Mouse (Mus musculus) adrenal gland, adult 8-10 months (tissue): ENCODE results near the gene Dpysl5. TPM values are rescaled to one million over a fixed set of nuclear protein-coding genes. Genes with fewer than 3 reads are reported as not detected.

ENCODE experiments used
- DNase-seq: peaks from one replicate; pipeline ENCODE4 v3.0.0; 2022
- total RNA-seq, 4 experiments: library from RNA; stranded (reverse); gene quantifications; 2 replicates each; pipeline ENCODE4 v1.2.4; 2022

Dpysl5 gene
- total RNA-seq, 4 experiments from 2014 or later: 1.5 to 4.0 (median 2.7) TPM

- no peak for DNase-seq
Measured at GRCm38 (mm10) chr5:30765596-30766370, 54.4 kb downstream of the Dpysl5 start.

GRCm38 (mm10) chr5:30768082-30768481 lies 56.7 kb downstream of the Dpysl5 start:
- DNase-seq: no peak

DNA sequence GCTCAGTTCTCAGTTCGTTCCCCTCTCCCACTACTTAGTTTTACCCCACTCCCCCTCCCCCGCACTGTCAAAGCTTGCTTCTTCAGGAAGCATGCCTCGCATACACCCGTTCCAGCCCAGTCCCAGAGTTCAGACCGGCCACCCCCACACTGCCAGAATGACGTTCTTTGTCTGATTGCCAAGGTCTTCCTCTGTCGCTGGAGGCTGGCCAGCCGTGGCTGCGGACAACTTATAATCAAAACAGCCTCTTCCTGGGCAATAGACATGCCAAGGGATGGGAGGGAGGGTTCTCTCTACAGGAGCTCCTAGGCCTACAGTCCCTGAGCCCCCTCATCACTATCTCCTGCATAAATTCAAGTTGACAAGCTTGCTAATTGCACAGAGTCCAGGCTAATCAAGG lies 57.2 kb downstream of the Dpysl5 start:
- DNase-seq: peak; percentile 74

DNA sequence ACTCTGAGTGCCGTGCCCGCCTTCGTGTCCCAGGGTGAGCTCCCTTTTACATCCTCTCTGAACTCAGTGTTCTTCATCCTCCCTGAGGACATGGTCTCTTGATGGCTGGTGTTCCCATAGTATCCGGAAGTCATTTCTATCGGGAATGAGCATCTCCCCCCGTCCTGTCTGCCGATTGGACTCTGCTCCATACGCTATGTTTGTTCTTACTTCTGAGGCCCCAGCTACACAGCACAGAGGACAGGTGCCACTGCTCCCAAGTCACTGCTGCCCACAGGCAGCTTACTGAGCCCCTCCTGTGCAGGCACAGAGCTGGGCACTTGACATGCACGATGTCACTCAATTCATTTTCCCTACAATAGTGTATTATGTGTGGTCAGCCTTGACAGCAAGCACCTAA lies 57.7 kb downstream of the Dpysl5 start:
- DNase-seq: no peak

- DNase-seq: peak; percentile 73
Measured at GRCm38 (mm10) chr5:30774601-30775371, 63.4 kb downstream of the Dpysl5 start.

DNA sequence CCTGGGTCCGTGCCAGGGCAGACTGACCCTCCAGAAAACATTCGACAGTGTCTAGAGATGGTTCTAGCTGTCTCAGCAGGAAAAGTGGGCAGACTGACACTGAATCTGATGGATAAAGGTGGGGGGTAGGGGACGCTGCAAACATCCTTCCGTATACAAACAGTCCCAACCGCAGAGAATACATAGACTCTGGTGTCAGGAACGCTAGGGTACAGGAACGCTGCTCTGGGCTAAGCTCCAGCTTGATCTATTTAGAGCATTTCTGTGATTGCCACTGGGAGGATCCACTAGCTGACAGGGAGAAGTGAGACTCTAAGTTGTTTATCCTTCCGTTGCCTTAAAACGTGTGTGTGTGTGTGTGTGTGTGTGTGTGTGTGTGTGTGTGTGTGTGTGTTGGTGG lies 69.3 kb downstream of the Dpysl5 start:
- no peak for DNase-seq

DNA sequence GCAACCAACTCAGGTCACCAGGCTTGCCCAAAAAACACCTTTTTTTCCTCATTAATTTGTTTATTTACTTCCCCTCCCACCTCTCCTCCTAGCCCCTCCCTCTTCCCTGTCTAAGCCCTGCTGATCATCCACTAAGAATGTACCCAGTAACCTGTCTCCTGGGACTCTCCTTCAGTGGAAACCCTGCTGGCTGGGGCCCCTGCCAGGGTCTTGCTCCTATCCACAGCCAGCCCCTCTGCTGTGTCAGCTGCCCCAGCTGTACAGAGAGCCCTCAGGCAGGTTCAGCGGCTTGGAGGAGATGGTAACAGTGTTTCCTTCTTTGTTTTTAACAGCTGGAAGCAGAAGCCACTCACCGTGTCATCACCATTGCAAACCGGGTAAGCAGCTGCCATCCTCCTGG lies 69.8 kb downstream of the Dpysl5 start:
- DNase-seq: no peak

- DNase-seq: peak; percentile 67
Measured at GRCm38 (mm10) chr5:30787381-30787780, 76.0 kb downstream of the Dpysl5 start.

- DNase-seq: no peak
Measured at GRCm38 (mm10) chr5:30790047-30790446, 78.7 kb downstream of the Dpysl5 start.

- peak; percentile 45 for DNase-seq
Measured at GRCm38 (mm10) chr5:30796125-30796524, 84.8 kb downstream of the Dpysl5 start.

DNA sequence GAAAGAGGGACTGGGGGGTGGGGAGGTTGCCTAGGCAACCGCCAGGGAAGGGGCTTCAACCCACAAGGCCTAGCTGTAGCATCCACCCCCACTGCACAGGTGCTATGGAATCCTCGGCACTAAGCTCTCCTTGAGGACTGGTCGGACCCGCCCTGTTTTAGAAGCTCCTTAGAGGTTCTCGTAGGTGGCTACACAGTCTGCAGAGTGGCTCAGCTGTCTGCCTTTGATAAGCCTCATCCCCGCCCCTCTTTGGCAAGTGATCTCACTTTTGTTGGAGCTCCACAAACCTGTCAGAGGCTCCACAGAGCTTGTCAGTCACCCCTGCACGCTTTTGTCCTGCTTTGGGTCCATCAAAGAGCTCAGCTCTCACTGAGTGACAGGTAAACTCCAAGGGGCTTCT lies 86.1 kb downstream of the Dpysl5 start:
- DNase-seq: no peak

- DNase-seq: no peak
Measured at GRCm38 (mm10) chr5:30797982-30798381, 86.6 kb downstream of the Dpysl5 start.

DNA sequence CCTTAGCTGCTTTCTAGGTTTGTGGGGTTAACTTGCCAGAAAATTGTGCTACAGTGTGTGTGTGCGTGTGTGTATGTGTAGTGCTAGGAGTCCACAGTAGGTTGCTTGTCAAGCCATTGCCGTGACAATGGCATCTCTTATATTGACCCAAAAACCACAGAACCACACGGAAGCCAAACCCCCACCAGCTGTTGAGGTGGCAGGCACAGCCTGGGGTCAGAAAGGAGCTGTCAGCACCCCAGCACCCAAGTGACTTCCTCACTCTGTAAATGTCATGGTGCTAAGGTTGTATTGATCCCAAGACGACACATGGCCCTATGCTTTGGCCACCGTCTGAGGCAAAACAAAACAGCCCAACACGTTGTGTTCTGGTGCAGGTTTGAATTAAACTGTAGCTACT lies 87.6 kb downstream of the Dpysl5 start:
- no peak for DNase-seq

DNA sequence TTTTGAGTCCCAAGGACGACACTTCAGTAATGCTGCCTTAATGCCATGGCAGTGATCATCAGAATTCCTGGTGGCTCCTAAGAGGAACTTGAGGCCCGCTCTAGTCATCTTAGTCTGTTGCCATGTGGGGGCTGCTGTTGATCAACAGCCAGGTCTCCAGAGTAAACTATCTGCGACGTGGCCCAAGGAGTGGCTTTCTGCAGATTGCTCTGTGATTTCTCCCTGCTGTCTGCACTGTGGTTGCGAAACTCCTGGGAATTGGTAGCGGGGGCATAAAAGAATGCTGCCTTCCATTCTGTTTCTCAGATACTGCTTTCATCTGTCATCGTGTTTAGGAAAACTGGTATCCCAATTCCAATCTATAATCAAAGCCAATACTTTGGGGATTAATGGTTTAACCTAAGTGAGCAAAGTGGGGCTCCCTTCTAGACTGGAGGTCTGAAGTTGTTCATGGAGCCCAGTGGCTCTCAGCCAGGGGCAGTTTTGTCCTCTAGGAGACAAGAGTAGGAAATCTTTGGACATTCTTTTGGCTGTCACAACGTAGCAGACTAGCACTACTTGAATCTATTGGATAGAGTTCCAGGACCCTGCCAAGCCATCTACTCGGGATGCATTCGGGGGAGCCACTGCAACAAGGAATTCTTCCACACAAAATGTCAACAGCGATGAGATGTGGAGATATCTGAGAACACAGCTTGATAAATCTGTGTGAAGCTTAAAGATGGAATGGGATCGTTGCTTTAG lies 91.5 kb downstream of the Dpysl5 start:
- no peak for DNase-seq

DNA sequence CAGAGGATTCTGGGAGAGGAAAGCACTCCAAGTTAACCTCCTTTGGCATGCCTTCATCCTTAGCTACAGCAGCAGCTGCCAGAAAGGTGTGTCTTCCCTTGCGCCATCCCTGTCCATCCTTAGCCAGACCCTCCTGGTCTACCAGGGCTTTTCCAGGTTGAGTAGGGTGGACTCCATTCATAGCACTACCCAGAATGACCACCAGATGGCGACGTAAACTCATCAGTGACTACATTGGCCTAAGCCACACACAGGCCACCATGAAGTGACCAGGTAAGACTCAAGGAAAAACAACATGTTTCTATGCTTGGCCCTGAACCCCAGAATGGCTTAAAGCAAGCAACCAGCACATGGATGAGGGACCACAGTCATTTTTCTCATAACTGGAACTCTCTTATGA lies 94.7 kb downstream of the Dpysl5 start:
- peak; percentile 76 for DNase-seq

GRCm38 (mm10) chr5:30814424-30815119 lies 103.2 kb downstream of the Dpysl5 start, which contains the start of gene Mapre3:
TSS of gene Mapre3 (plus strand) at chr5:30814641.
- peak; percentile 87 for DNase-seq

DNA sequence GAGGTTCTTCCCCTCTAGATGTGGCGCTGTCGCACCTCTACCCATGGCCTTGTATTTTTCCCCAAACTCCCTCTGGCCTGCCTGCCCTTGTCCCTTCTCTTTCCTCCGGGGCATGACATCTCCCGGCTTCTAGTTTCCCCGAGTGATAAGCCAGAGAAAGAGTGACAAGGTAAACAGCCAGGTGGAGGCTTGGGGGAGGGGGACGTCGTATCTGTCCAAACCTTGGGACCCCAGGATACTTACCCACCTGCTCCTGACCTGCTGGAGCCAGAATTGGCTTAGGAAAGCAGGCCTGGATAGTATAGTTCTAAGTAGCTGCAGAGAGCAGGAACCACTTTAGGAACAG lies 103.7 kb downstream of the Dpysl5 start:
- DNase-seq: no peak

DNA sequence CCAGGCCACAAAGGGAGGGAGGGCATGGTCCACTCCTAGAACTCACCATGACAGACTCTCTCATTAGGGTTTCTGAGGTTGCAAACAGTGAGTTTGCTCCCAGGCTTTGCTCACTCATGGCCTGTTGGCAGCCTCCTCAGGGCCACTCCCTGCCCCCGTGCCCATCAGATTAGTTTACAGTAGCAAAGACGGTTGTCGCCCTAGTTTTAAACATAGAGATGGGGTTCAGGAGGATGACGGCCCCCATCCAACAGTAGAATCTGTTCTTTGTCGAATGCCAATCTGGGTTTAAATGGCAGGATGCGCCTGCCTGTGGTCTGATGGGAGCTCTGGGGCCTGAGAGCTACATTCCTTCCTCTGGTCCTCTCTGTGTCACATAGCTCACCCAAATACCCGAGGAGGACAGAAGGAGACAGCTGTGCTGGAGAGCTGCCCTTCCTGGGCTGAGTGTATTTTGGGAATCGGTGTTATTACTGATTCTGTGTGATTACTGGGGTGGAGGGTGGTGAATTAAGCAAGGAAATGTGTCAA lies 105.0 kb downstream of the Dpysl5 start:
- no peak for DNase-seq

DNA sequence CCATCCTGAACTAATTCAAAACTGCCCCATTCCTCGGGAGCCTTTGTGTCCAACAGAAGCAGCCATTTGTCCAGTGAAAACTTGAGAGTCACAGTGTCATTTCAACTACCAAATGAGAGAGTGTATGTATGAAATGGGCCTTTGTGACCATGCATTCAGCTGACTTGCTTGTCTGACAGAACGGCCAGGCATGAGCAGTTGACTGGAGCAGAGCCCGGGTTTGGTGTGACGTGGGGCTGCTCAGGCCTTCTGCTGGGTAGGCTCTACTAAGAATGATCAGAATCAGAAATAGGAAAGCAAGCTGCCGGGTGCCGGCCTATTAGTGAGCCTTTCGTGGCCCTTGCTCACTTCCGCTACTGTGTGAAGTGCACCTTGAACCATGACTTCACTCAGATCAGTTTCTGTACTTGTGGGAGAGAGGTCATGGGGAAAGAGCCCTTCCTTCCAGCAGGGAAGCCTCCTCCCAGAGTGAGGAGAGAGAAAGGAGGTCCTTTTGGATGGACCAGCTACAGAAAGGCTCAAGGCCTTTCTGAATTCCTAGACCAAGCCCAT lies 107.5 kb downstream of the Dpysl5 start:
- no peak for DNase-seq

GRCm38 (mm10) chr5:30822689-30823088 lies 111.3 kb downstream of the Dpysl5 start:
- DNase-seq: no peak

GRCm38 (mm10) chr5:30823091-30823490 lies 111.7 kb downstream of the Dpysl5 start:
- no peak for DNase-seq
